Mouse (Mus musculus) macrophage (primary cell): Measurements from ENCODE around the gene Cacna1e. TPM values are rescaled to one million over a fixed set of nuclear protein-coding genes. Genes with fewer than 3 reads are reported as not detected.

Source experiments
- H3K27ac ChIP-seq: fragments of 350-480 bp; formaldehyde crosslinking; 2 replicates; pipeline ENCODE4 v1.9.0; 2021
- H3K36me3 ChIP-seq: fragments of 350-480 bp; formaldehyde crosslinking; 2 replicates; pipeline ENCODE4 v1.9.0; 2021; ENCODE audit errors: inconsistent target
- H3K4me3 ChIP-seq: fragments of 350-480 bp; formaldehyde crosslinking; 2 replicates; pipeline ENCODE4 v1.9.0; 2021; ENCODE audit errors: inconsistent target
- H3K79me2 ChIP-seq: fragments of 350-480 bp; formaldehyde crosslinking; 2 replicates; pipeline ENCODE4 v1.9.0; 2021; ENCODE audit errors: inconsistent target
- whole genome bisulfite sequencing: methylation state at CpG from one replicate; pipeline ENCODE4 v1.1.7; 2026; ENCODE audit warnings: inconsistent platforms; ENCODE audit not compliant: missing documents; 5-methylcytosine and 5-hydroxymethylcytosine counted together
- polyA plus RNA-seq: library from polyadenylated mRNA; stranded (reverse); fragments of 250-400 nt; gene quantifications from 3 replicates; pipeline ENCODE4 v1.2.4, GENCODE M21; 2018; ENCODE audit warnings: inconsistent platforms

The Cacna1e gene
- polyA plus RNA-seq, 1 experiment from 2014 or later, result 0.01 TPM

DNA sequence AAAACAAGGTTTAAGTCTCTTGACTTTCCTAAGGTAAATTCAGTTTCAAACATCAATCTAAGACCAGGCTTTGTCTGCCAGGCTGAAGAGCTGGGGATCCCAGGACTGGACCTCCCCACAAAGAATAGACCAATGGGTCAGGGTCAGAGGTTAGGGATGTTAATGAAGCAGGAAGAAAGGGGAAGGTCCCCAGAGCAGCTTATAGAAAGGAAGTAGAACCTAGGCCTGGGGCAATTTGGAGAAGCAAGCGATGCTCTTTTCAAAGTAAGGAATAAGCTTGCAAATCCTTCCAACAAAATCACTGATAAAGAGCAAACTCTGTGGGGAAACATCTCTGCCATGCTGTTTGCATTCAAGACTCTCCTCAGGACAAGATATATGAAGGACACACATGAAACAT is 205.3 kb downstream of the Cacna1e start:
- Histone ChIP-seq H3K36me3 (no peaks in the 10 kb centered on the region), H3K4me3 (no peak overlapping the region), H3K27ac (no peak overlapping the region), H3K79me2 (no peaks in the 10 kb centered on the region)
- 48% methylated on average over 1 of the region's 1 CpGs for WGBS

DNA sequence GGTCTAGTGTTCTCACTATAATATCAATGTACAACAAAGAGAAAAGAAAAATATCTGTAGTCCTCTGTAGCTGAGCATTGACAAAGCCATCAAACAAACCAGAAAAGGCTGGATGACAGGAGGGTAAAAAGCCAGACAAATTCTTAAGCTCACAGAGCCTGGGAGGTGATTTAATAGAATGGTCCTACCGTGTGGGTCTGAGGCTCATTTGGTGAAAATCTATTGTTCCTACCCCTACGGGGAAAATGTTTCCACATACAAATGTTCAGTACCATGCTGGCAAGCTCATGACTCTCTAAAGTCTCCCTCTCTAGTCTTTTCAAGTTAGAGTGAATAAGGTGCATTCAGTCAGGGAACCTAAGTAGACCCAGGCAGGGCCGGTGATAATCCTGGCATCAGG is 206.2 kb downstream of the Cacna1e start:
- 92% methylated on average over 3 of the region's 3 CpGs for WGBS

DNA sequence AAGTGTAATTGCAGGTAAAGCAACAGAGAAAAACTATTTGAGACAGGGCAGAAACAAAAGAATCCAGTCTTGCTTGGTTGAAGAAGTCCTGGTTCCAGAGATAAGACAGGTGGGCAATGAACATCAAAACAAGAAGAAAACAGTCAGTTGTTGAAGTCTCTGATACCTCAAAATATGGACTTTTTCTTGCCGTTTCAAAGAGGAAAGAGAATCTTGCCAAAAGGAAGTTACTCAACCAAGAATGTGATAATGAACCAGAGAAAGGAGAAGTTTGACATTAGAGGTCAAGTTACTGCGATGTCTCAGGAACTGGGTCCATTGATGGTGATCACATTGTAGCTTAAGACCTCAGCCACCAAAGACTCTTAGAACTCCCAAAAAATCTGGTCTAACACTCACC is 206.6 kb downstream of the Cacna1e start:
- 6% methylated on average over 2 of the region's 2 CpGs for WGBS
- H3K36me3 ChIP-seq, result no peaks in the 10 kb centered on the region

More for the DNA sequence above, 206.2 kb downstream of the Cacna1e start:
- H3K79me2 ChIP-seq, result no peaks in the 10 kb centered on the region
- H3K27ac ChIP-seq, result no peak overlapping the region
- no peak overlapping the region for H3K4me3 ChIP-seq
- H3K36me3 ChIP-seq, result no peaks in the 10 kb centered on the region

DNA sequence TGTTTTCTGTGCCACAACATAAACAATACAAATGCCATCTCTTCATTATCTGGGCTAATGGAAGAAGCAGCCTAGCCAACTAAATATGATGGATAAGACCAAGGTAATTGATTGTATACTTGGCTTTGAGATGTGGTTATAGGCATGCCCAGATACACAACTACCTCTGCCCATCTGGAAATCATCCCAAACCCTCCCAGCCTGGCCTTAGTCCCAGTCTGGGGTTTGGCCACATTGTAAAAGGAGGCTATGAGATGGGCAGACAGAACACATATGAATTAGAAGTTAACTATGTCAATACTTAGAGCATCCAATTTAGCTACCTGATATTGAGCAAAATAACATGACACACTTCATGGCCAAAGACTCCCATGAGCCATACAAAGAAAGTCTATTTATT is 220.6 kb downstream of the Cacna1e start:
- no peaks in the 10 kb centered on the region for H3K36me3 ChIP-seq
- H3K79me2 ChIP-seq, result no peaks in the 10 kb centered on the region
- no peak overlapping the region for H3K27ac ChIP-seq

More for the DNA sequence above, 206.6 kb downstream of the Cacna1e start:
- no peak overlapping the region for H3K4me3 ChIP-seq
- H3K79me2 ChIP-seq, result no peaks in the 10 kb centered on the region
- H3K27ac ChIP-seq, result no peak overlapping the region

DNA sequence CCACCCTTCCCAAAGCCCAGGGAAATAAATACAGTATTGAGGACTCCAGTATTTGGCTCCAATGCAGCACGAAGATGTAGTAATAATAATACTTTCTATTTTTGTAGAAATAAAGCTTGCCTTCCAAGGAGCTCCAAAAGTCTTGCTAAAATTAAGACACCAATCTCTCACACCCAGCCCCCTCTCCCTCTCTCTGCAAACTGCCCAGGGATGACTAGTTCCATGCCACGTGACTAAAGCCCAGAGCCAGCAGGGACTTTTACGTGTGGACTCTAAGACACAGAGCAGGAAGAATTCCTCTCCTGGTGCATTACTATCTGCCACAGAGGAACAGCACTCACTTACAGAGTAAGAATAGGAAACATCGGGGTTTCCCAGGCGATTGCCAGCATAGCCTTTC is 222.3 kb downstream of the Cacna1e start:
- no peak overlapping the region for H3K4me3 ChIP-seq
- no peaks in the 10 kb centered on the region for H3K36me3 ChIP-seq
- WGBS, result 91% methylated on average over 5 of the region's 5 CpGs
- no peaks in the 10 kb centered on the region for H3K79me2 ChIP-seq
- no peak overlapping the region for H3K27ac ChIP-seq

More for the DNA sequence above, 220.6 kb downstream of the Cacna1e start:
- H3K4me3 ChIP-seq, result no peak overlapping the region

DNA sequence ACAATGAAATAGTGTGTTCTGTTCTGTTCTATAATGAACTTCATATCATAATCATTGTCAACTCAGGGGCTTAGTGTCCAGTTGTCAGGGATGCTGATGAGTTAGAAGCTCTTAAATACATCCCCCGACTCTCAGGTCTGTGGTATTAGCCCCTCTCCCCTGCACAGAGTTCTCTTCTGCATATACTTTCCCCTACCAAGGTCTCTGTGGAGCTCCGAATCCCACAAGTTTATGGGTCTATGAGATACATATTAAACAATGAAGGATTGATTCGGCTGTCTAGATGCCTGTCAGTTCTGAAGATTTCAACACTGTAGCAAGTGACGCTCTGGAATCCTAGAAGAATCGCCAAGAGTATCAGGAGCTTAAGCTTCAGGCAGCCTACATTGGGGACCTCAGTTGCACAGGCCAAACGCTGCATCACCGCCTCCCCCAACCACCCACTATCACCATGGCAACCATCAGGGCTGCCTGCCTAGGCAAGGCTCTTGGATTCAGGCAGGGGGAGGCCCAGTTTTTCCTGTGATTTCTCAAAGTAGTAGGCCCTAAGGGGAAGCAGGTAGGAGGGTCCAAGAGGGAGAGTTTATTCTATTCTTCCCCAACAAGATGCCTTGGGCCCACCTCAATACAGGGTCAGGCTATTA is 223.0 kb downstream of the Cacna1e start:
- Histone ChIP-seq H3K4me3 (no peak overlapping the region), H3K36me3 (no peaks in the 10 kb centered on the region), H3K79me2 (no peaks in the 10 kb centered on the region), H3K27ac (no peak overlapping the region)
- WGBS, result 81% methylated on average over 7 of the region's 7 CpGs

DNA sequence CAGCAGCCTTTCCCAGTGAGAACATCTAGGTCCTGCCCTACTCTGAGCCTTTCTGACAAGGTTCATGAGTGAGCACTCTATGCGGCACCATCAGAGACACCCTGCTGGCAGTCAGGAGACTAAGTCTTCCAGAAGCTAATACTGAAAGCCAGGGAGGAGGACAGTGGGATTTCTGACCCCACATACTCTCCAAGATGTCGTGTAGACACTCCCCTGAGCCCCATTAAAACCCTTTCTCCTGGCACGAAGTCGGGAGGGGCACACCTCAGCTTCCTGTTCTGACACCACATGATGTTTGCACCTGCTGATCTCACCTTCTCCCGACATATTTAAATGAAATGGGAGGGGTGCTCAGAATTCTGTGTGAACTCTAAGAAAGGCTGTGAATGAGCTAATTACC is 226.9 kb downstream of the Cacna1e start:
- Histone ChIP-seq H3K36me3 (no peaks in the 10 kb centered on the region), H3K4me3 (no peak overlapping the region), H3K79me2 (no peaks in the 10 kb centered on the region), H3K27ac (no peak overlapping the region)
- 44% methylated on average over 5 of the region's 5 CpGs for WGBS

DNA sequence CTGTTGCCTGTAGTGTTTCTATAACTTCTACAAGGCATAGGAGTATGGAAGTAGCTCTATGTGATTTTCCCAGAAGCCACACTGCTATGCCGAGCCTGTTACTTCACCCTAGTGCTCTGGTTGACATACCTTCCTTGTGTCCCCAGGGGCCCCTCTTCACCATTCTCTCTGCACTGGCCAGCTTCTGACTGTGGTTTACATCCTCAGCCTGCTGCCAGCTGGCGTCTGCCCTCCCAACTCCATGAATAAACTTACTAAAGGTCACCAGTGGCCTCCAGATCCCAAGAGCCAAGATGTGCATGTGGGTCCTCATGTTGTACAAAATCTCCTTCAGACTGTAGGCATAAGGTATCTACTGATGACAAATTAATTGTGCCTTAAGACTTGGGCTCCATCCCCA is 230.3 kb downstream of the Cacna1e start:
- H3K36me3 ChIP-seq, result no peaks in the 10 kb centered on the region
- no peak overlapping the region for H3K27ac ChIP-seq
- WGBS, result 75% methylated on average over 2 of the region's 2 CpGs
- H3K4me3 ChIP-seq, result no peak overlapping the region
- no peaks in the 10 kb centered on the region for H3K79me2 ChIP-seq

DNA sequence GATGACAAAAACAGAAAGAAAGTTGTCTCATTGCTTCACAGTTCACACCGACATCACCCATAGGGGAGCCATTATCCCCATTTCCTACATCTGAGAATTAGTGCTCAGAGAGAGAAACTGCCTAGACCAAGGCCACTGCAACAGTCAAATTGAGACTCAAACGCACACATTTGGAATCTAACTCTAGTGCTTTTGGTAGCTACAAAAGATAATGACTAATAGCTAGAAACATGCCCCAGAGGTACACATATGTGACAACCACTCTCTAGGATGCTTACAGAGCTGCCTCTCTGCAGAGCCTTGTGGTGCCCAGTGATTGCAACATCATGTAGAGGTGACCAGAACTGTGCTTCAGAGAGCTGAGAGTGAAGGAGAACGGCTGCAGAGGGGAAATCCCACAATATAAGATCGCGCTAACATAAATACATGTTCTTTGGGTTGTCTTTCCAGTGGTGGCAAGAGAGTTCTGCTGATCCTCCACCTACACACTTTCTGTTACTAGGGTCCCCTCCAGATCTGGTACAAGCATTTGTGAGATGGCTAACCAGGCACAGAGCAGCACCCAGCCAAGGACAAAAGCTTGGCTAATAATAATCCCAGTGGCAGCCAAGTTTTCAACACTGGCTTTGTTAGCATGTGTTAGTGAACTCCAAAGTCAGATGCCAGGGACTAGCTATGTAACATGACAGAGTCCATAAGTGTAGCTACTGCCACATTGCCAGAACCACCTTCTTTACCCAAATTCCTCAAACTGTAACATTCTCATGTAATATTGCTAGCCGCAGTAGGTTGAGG is 237.9 kb downstream of the Cacna1e start:
- Histone ChIP-seq H3K79me2 (no peaks in the 10 kb centered on the region), H3K36me3 (no peaks in the 10 kb centered on the region), H3K27ac (no peak overlapping the region), H3K4me3 (no peak overlapping the region)
- WGBS, result 87% methylated on average over 6 of the region's 6 CpGs

DNA sequence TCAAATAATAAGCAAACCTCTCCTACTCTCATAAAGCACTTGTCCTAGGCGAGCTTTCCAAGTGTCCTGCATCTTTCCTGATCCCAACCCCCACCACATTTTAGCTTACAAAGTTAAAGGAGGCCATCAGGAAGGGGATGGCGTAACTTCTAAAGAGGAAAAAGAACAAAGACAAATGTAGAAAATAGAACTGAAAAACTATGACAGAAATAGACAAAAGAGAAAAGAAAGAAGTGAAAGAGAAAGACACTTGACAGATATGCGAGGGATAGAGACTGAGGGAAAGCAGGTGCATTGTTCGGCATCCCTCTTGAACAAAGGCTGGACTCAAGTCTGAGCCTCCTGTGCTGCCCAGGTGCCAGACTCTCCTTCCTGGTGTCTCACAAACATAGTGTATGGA is 246.5 kb downstream of the Cacna1e start:
- no peaks in the 10 kb centered on the region for H3K79me2 ChIP-seq
- H3K4me3 ChIP-seq, result no peak overlapping the region
- H3K36me3 ChIP-seq, result no peaks in the 10 kb centered on the region
- H3K27ac ChIP-seq, result no peak overlapping the region
- 43% methylated on average over 4 of the region's 4 CpGs for whole genome bisulfite sequencing

DNA sequence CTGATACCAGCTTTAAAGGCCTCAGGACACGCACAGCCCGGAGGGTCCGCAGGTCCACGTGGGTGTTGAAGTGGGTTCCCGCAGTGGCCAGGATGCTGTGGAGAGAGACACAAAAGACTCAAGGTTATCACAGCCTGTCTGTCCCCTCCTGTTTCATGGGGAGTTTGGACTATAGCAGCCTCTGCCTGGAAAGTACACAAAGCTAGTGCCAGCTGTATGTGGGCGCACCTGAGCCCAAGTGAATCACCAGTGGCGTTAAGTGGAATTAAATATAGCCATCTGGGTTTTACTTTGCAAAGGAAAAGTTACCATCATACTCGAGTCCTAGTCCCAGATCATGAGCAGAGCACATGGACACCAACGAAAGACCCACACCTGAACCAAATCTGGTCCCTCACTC is 248.5 kb downstream of the Cacna1e start:
- no peak overlapping the region for H3K4me3 ChIP-seq
- WGBS, result 92% methylated on average over 9 of the region's 9 CpGs
- H3K27ac ChIP-seq, result no peak overlapping the region
- no peaks in the 10 kb centered on the region for H3K36me3 ChIP-seq
- H3K79me2 ChIP-seq, result no peaks in the 10 kb centered on the region

DNA sequence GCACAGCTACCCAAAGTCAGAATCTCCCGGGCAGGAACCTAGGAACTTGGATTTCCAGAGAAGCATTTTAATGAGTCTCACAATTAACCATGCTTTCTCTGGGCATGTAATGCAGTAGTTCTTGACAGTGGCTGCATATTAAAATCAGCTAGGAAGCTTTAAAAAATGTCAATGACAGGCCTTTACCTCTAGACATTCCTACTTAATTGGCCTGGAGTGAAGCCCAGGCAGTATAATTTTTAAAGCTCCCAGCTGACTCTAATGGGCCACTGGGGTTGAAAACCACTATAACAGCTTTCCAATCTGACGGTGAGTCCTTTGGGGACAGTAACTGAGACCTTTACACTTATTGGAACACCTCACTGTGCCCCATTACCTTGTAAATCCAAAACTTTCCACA is 251.4 kb downstream of the Cacna1e start:
- no peaks in the 10 kb centered on the region for H3K36me3 ChIP-seq
- no peak overlapping the region for H3K4me3 ChIP-seq
- WGBS, result 96% methylated on average over 2 of the region's 2 CpGs
- H3K27ac ChIP-seq, result no peak overlapping the region
- H3K79me2 ChIP-seq, result no peaks in the 10 kb centered on the region

DNA sequence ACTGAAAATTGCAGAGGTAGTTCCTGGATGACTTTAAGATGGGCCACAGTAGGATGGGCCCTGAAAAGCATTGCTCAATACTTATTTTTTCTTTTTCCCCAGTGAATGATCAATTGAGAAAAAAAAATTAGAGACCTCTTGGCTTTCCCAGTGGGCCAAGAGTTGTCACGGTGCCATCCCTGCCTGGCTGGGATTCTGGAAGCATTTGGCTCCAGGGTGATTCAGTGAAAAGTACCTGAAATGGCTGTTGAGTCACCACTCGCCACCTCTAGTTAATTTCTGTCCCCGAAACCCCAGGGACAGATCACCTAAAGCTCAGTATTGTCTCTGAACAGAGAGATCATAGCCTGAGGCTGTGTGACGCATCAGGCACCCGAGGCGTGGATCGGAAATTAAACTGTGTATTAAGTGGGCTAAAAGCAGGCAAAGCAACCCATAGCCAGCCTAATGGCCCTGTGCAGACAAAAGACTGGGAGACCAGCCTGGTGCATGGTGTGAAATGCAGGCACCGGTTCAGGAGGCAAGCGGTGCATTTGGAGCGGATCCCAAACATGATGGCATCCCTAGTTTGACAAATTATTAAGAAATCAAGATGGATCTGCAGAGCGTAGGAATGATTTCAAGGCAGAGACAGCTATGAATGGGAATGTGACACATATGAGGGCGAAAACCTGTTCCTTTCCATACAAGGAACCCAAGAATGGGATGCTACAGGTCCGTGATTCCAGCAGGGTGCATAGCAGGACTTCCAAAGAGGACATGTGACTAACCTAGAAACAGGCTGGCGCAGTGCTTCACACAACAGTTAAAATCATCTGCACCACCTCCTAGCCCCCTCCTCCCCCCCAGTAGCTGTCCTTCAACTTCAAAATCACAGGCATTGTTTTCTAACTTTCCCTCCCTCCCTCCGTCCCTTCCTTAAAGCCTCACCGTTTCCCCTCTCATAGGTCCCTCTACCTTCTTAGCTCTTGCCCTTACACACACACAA is 261.3 kb downstream of the Cacna1e start:
- Histone ChIP-seq H3K27ac (no peak overlapping the region), H3K4me3 (no peak overlapping the region), H3K79me2 (no peaks in the 10 kb centered on the region), H3K36me3 (no peaks in the 10 kb centered on the region)
- WGBS, result 91% methylated on average over 16 of the region's 16 CpGs

DNA sequence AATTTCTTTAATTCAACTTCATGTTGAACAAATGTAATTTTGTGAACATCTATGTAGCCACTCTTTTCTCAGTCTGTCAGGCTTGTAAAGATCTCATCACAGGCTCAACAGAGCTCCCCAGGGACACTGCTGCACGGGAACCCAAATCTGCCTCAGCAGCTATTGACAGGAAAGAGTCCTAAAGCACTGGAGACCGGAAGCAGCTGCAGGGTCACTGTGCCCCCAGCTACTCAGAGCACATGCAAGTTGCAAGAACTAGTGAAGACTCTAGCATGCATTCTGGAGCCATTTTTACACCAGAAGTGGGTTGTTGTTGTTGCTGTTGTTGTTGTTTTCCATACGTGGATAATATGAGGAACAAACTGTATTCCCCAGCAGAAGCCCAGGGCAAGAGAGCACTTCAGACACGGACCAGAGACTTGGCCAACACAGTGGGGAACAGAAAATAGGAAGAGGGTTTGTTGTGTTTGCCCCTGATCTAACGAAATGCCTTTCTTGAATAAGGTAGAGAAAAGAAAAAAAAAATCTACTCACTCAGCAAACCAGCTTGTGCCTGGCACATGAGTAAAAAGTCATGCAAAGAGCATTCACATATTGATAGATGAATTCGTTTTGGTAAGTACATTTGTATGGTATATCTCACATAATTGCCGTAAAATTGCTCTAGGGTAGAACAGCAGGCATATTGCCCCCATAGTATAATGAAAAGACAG is 266.4 kb downstream of the Cacna1e start:
- 46% methylated on average over 6 of the region's 7 CpGs for WGBS
- H3K4me3 ChIP-seq, result no peak overlapping the region
- no peak overlapping the region for H3K27ac ChIP-seq
- H3K36me3 ChIP-seq, result no peaks in the 10 kb centered on the region
- H3K79me2 ChIP-seq, result no peaks in the 10 kb centered on the region
